In the genomic region with DNA sequence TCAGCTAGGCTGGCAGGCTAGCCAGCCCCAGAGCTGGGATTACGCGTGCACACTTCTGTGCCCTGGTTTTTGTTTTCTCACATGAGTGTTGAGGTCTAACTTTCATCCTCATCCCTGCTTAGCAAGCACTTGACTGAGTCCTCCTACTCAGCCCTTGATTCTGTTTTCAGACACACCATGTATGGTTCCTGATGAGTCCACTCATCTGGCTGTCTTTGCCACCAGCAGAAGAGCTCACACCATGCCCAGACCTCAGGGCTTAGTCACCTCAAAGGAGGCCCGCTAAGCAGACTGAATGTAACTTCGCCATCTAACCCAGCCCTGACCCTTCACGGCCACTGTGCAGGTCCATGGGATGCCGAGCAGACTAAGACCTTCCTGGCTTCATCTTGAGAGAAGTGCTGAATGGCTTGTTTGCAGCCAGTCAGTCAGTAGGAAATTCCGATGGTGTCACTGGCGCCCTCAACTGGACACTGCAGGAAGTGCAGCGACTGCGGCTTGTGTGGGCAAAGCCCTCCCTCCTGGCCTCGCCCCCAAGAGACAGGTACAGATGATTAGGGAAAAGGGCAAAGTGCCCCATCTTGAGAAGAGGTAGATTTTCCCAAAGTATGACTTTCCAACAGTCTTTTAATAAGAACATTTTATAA, we compare ENCODE assay signal across 8 mouse cellular contexts.
DNase-seq lines count a peak whose midpoint lies in the region; ATAC-seq and TF ChIP-seq lines count a peak whose summit lies in the region.

No protein-coding gene starts in this region.

- DNase-seq in midbrain, embryonic 11.5 days (ENCODE audit: low spot score, missing footprints), result peak; percentile 96
- peak; percentile 62 for DNase-seq in c-Kit-positive CD71-positive TER-119-negative erythroid progenitor cells, embryonic 14.5 days (ENCODE audit: low read depth)
- peak; percentile 71 for DNase-seq in forebrain, postnatal 0 days
- DNase-seq in left cerebral cortex, postnatal 14 days (ENCODE audit: low spot score in 2 of 2), result peak; percentile 83 to 88
- peak; percentile 72 for DNase-seq in midbrain, postnatal 0 days (ENCODE audit: low spot score)

- TF ChIP-seq CTCF in forebrain, postnatal 0 days (IDR thresholded peaks at IDR 0.05; ENCODE audit: low read depth), result peak; percentile 83
- peak; percentile 82 for TF ChIP-seq CTCF in midbrain, postnatal 0 days (IDR thresholded peaks at IDR 0.05)
- TF ChIP-seq CTCF in testis, adult 2 months (IDR thresholded peaks at IDR 0.05; ENCODE audit: control insufficient read depth, insufficient read depth, insufficient replicate concordance, low read depth, low read length), result peak; percentile 96; the same call in 1 of the 2 replicates

- no peak overlapping the region for H3K9ac ChIP-seq in midbrain, embryonic 11.5 days (ENCODE audit: low read length)
- H3K9ac ChIP-seq in midbrain, embryonic 15.5 days, result no peak overlapping the region
- H3K9ac ChIP-seq in forebrain, postnatal 0 days, result no peak overlapping the region
- H3K9ac ChIP-seq in hindbrain, embryonic 16.5 days (ENCODE audit: low read depth, low read length), result no peak overlapping the region
- no peak overlapping the region for H3K9ac ChIP-seq in midbrain, postnatal 0 days (replicated peaks; ENCODE audit: low read length, poor library complexity, severe bottlenecking)

- intact Hi-C loops in left cerebral cortex, postnatal 14 days (cut with DNase I), result loop anchor here (5.0 kb wide), 3 partner anchors 91 to 286 kb away; a partner anchor contains a TSS

- H3K4me2 ChIP-seq in midbrain, embryonic 11.5 days, result no peak overlapping the region
- no peak overlapping the region for H3K4me2 ChIP-seq in midbrain, embryonic 15.5 days
- H3K4me2 ChIP-seq in forebrain, postnatal 0 days (ENCODE audit: low read depth), result no peak overlapping the region
- no peak overlapping the region for H3K4me2 ChIP-seq in hindbrain, embryonic 16.5 days (ENCODE audit: low read length)
- no peak overlapping the region for H3K4me2 ChIP-seq in midbrain, postnatal 0 days (ENCODE audit: low read depth, low read length, poor library complexity, severe bottlenecking)

- no peaks in the 10 kb centered on the region for H3K36me3 ChIP-seq in midbrain, embryonic 11.5 days (ENCODE audit: control insufficient read depth, insufficient read depth, low read length)
- no peaks in the 10 kb centered on the region for H3K36me3 ChIP-seq in midbrain, embryonic 15.5 days (replicated peaks)
- H3K36me3 ChIP-seq in forebrain, postnatal 0 days (ENCODE audit: insufficient read depth), result no peaks in the 10 kb centered on the region
- H3K36me3 ChIP-seq in hindbrain, embryonic 16.5 days (ENCODE audit: control insufficient read depth, insufficient read depth, low read length), result no peaks in the 10 kb centered on the region
- H3K36me3 ChIP-seq in midbrain, postnatal 0 days (ENCODE audit: insufficient read depth, low read length), result no peaks in the 10 kb centered on the region
- no peaks in the 10 kb centered on the region for H3K36me3 ChIP-seq in testis, adult 2 months (ENCODE audit: control insufficient read depth, insufficient read depth, low read length)

- H3K4me1 ChIP-seq in midbrain, embryonic 11.5 days (ENCODE audit: control insufficient read depth, insufficient read depth, low read length), result no peaks in the 10 kb centered on the region
- H3K4me1 ChIP-seq in midbrain, embryonic 15.5 days, result 0 out of 2 replicates have a peak, but pooled peaks cover 4% of the 10 kb centered on the region
- H3K4me1 ChIP-seq in forebrain, postnatal 0 days (ENCODE audit: insufficient read depth), result 0 out of 2 replicates have a peak, but pooled peaks cover 4% of the 10 kb centered on the region
- no peaks in the 10 kb centered on the region for H3K4me1 ChIP-seq in hindbrain, embryonic 16.5 days (ENCODE audit: control insufficient read depth, insufficient read depth, low read depth, low read length)
- peaks cover 11% of the 10 kb centered on the region; the same call in 1 of the 2 replicates for H3K4me1 ChIP-seq in midbrain, postnatal 0 days (ENCODE audit: insufficient read depth, low read length)
- H3K4me1 ChIP-seq in testis, adult 2 months (ENCODE audit: control insufficient read depth, insufficient read depth, low read length), result peaks cover 7% of the 10 kb centered on the region

- no peaks in the 10 kb centered on the region for H3K9me3 ChIP-seq in midbrain, embryonic 11.5 days (ENCODE audit: control insufficient read depth, low read length)
- H3K9me3 ChIP-seq in midbrain, embryonic 15.5 days, result no peaks in the 10 kb centered on the region
- no peaks in the 10 kb centered on the region for H3K9me3 ChIP-seq in forebrain, postnatal 0 days (ENCODE audit: low read length)
- no peaks in the 10 kb centered on the region for H3K9me3 ChIP-seq in hindbrain, embryonic 16.5 days (ENCODE audit: control insufficient read depth, low read length)
- no peaks in the 10 kb centered on the region for H3K9me3 ChIP-seq in midbrain, postnatal 0 days (ENCODE audit: low read length)

- H3K4me3 ChIP-seq in midbrain, embryonic 11.5 days (ENCODE audit: low read depth, low read length), result no peak overlapping the region
- H3K4me3 ChIP-seq in midbrain, embryonic 15.5 days, result no peak overlapping the region
- no peak overlapping the region for H3K4me3 ChIP-seq in forebrain, postnatal 0 days (ENCODE audit: low read depth, low read length)
- no peak overlapping the region for H3K4me3 ChIP-seq in hindbrain, embryonic 16.5 days (ENCODE audit: low read length)
- no peak overlapping the region for H3K4me3 ChIP-seq in midbrain, postnatal 0 days (ENCODE audit: low read depth, low read length)
- H3K4me3 ChIP-seq in testis, adult 2 months (ENCODE audit: control insufficient read depth, low read depth, low read length), result no peak overlapping the region

- 0 out of 2 replicates have a peak, but pooled peaks have one; percentile 44 for ATAC-seq in midbrain, embryonic 11.5 days (ENCODE audit: low FRiP score)
- ATAC-seq in midbrain, embryonic 15.5 days (replicated peaks), result no peak
- no peak for ATAC-seq in forebrain, postnatal 0 days
- peak; percentile 44; the same call in 1 of the 2 replicates for ATAC-seq in hindbrain, embryonic 16.5 days
- no peak for ATAC-seq in midbrain, postnatal 0 days (ENCODE audit: low FRiP score)

- no peak for TF ChIP-seq POLR2A in testis, adult 2 months (IDR thresholded peaks at IDR 0.05; ENCODE audit: control insufficient read depth, low read depth, low read length)

- H3K27ac ChIP-seq in midbrain, embryonic 11.5 days (ENCODE audit: low read depth, low read length), result no peak overlapping the region
- H3K27ac ChIP-seq in midbrain, embryonic 15.5 days, result no peak overlapping the region
- no peak overlapping the region for H3K27ac ChIP-seq in forebrain, postnatal 0 days (ENCODE audit: low read depth, low read length)
- no peak overlapping the region for H3K27ac ChIP-seq in hindbrain, embryonic 16.5 days (ENCODE audit: low read depth, low read length)
- H3K27ac ChIP-seq in midbrain, postnatal 0 days (ENCODE audit: low read depth, low read length), result no peak overlapping the region
- H3K27ac ChIP-seq in testis, adult 2 months (ENCODE audit: control insufficient read depth, insufficient read depth, low read depth, low read length), result no peak overlapping the region

- no peaks in the 10 kb centered on the region for H3K27me3 ChIP-seq in midbrain, embryonic 11.5 days (ENCODE audit: control insufficient read depth, insufficient read depth, low read length)
- H3K27me3 ChIP-seq in midbrain, embryonic 15.5 days (replicated peaks), result no peaks in the 10 kb centered on the region
- H3K27me3 ChIP-seq in forebrain, postnatal 0 days (ENCODE audit: insufficient read depth, low read length), result no peaks in the 10 kb centered on the region
- H3K27me3 ChIP-seq in hindbrain, embryonic 16.5 days (replicated peaks; ENCODE audit: control insufficient read depth, insufficient read depth, low read length), result no peaks in the 10 kb centered on the region
- no peaks in the 10 kb centered on the region for H3K27me3 ChIP-seq in midbrain, postnatal 0 days (ENCODE audit: insufficient read depth, low read length)
- no peaks in the 10 kb centered on the region for H3K27me3 ChIP-seq in testis, adult 2 months (ENCODE audit: control insufficient read depth, insufficient read depth, low read length)

- 55% methylated on average over 11 of the region's 11 CpGs for WGBS in midbrain, embryonic 11.5 days
- WGBS in midbrain, embryonic 15.5 days, result 49% methylated on average over 11 of the region's 11 CpGs
- WGBS in forebrain, postnatal 0 days, result 47% methylated on average over 11 of the region's 11 CpGs
- 52% methylated on average over 11 of the region's 11 CpGs for WGBS in hindbrain, embryonic 16.5 days
- 49% methylated on average over 11 of the region's 11 CpGs for WGBS in midbrain, postnatal 0 days

Comparison
In these comparisons a context has a peak if more than half of its experiments do, and no peak if none do; other contexts are left out.
1. ATAC-seq: peak in midbrain, embryonic 11.5 days (single experiment) and hindbrain, embryonic 16.5 days (single experiment); none in midbrain, embryonic 15.5 days (single experiment), forebrain, postnatal 0 days (single experiment) and midbrain, postnatal 0 days (single experiment).
2. Peak in every context shown above with its lines, with median percentiles within 50 percentile points of each other: DNase-seq and CTCF ChIP-seq.